Mouse (Mus musculus) MEL (cell line): ENCODE data around the gene 4931414P19Rik. TPM values are rescaled to one million over a fixed set of nuclear protein-coding genes. Genes with fewer than 3 reads are reported as not detected.
A peak's percentile ranks its signal among the peaks of the same experiment; 100 is the strongest.

ENCODE experiments used
- DNase-seq: peaks from one replicate; pipeline ENCODE4 v3.0.0; 2011; ENCODE audit warnings: low read depth, low spot score
- H3K27ac ChIP-seq: 2 replicates; pipeline ENCODE4 v1.5.1; 2012; ENCODE audit warnings: low read depth, mild to moderate bottlenecking, control low read depth, low read length, moderate library complexity; ENCODE audit not compliant: control insufficient read depth
- H3K27me3 ChIP-seq, 2 experiments: fragments of 150-350 bp in 1 of 2; sonication (generic) in 1 of 2; 2 replicates each; pipeline ENCODE4 v1.6.1; 2012; ENCODE audit warnings: low read length in 2 of 2, mild to moderate bottlenecking in 2 of 2, improper control_type of control experiment in 1 of 2, moderate library complexity in 1 of 2; ENCODE audit not compliant: insufficient read depth in 2 of 2, control insufficient read depth in 1 of 2
- H3K36me3 ChIP-seq, 2 experiments: 2 replicates each; pipeline ENCODE4 v1.6.1; 2012 to 2014; ENCODE audit warnings: low read length in 2 of 2, improper control_type of control experiment in 1 of 2, inconsistent platforms in 1 of 2, mild to moderate bottlenecking in 1 of 2; ENCODE audit not compliant: insufficient read depth in 2 of 2, control insufficient read depth in 1 of 2
- H3K4me1 ChIP-seq, 2 experiments: fragments of 150-350 bp in 1 of 2; sonication (generic) in 1 of 2; 2 replicates each; pipeline ENCODE4 v1.6.1; 2012; ENCODE audit warnings: low read length in 2 of 2, improper control_type of control experiment in 1 of 2, mild to moderate bottlenecking in 1 of 2; ENCODE audit not compliant: insufficient read depth in 2 of 2, control insufficient read depth in 1 of 2
- H3K4me3 ChIP-seq, 2 experiments: fragments of 150-350 bp in 1 of 2; sonication (generic) in 1 of 2; 2 replicates each; pipeline ENCODE4 v1.5.1; 2012; ENCODE audit warnings: low read depth in 2 of 2, low read length in 2 of 2, mild to moderate bottlenecking in 2 of 2, moderate library complexity in 2 of 2, control low read depth in 1 of 2, improper control_type of control experiment in 1 of 2; ENCODE audit not compliant: control insufficient read depth in 1 of 2, insufficient read depth in 1 of 2
- H3K79me2 ChIP-seq: 2 replicates; pipeline ENCODE4 v1.6.1; 2012; ENCODE audit warnings: mild to moderate bottlenecking, low read length, moderate library complexity; ENCODE audit not compliant: control insufficient read depth, poor library complexity, insufficient read depth
- H3K9ac ChIP-seq: 2 replicates; pipeline ENCODE4 v1.6.1; 2012; ENCODE audit warnings: low read depth, mild to moderate bottlenecking, control low read depth, low read length, moderate library complexity; ENCODE audit not compliant: control insufficient read depth, poor library complexity, severe bottlenecking
- H3K9me3 ChIP-seq: fragments of 150-350 bp; sonication (generic); replicated peaks from 2 replicates; pipeline ENCODE4 v1.6.1; 2012; ENCODE audit warnings: mild to moderate bottlenecking, low read length, improper control_type of control experiment, moderate library complexity; ENCODE audit not compliant: insufficient read depth
- BHLHE40 ChIP-seq: IDR thresholded peaks from 2 replicates; pipeline ENCODE4 v1.6.1; 2012; ENCODE audit warnings: low read depth, mild to moderate bottlenecking, inconsistent platforms, low read length, improper control_type of control experiment, borderline replicate concordance
- CHD1 ChIP-seq: IDR thresholded peaks from 2 replicates; pipeline ENCODE4 v1.6.1; 2012; ENCODE audit warnings: low read depth, mild to moderate bottlenecking, inconsistent platforms, low read length, improper control_type of control experiment
- CTCF ChIP-seq, 3 experiments: IDR thresholded peaks in 2 of 3; conservative IDR thresholded peaks in 1 of 3; 2 replicates each; pipeline ENCODE4 v1.5.1; 2011 to 2012; ENCODE audit warnings: low read length in 3 of 3, low read depth in 2 of 3, mild to moderate bottlenecking in 2 of 3, improper control_type of control experiment in 1 of 3, inconsistent platforms in 1 of 3, mixed read lengths in 1 of 3, moderate library complexity in 1 of 3; ENCODE audit not compliant: control insufficient read depth in 1 of 3, insufficient read depth in 1 of 3, poor library complexity in 1 of 3, severe bottlenecking in 1 of 3
- E2F4 ChIP-seq: IDR thresholded peaks from 2 replicates; pipeline ENCODE4 v1.6.1; 2011; ENCODE audit warnings: low read depth, low read length, improper control_type of control experiment, borderline replicate concordance
- ELF1 ChIP-seq: IDR thresholded peaks from 2 replicates; pipeline ENCODE4 v1.6.1; 2014; ENCODE audit warnings: low read depth, mild to moderate bottlenecking, inconsistent platforms, low read length, improper control_type of control experiment, moderate library complexity
- ETS1 ChIP-seq: IDR thresholded peaks from 2 replicates; pipeline ENCODE4 v1.6.1; 2012; ENCODE audit warnings: low read depth, mild to moderate bottlenecking, inconsistent platforms, low read length, improper control_type of control experiment, moderate library complexity
- GATA1 ChIP-seq: IDR thresholded peaks from 2 replicates; pipeline ENCODE4 v1.6.1; 2011; ENCODE audit warnings: low read depth, low read length, improper control_type of control experiment
- MAFK ChIP-seq: IDR thresholded peaks from 2 replicates; pipeline ENCODE4 v1.6.1; 2011; ENCODE audit warnings: low read depth, mild to moderate bottlenecking, low read length, improper control_type of control experiment, borderline replicate concordance
- MAX ChIP-seq: IDR thresholded peaks from 2 replicates; pipeline ENCODE4 v1.6.1; 2011; ENCODE audit warnings: low read length, improper control_type of control experiment
- MAZ ChIP-seq: IDR thresholded peaks from 2 replicates; pipeline ENCODE4 v1.6.1; 2012; ENCODE audit warnings: low read depth, mild to moderate bottlenecking, inconsistent platforms, low read length, improper control_type of control experiment
- MEF2A ChIP-seq: IDR thresholded peaks from 2 replicates; pipeline ENCODE4 v1.6.1; 2014; ENCODE audit warnings: low read depth, mild to moderate bottlenecking, inconsistent platforms, low read length, improper control_type of control experiment; ENCODE audit not compliant: poor library complexity, insufficient replicate concordance, severe bottlenecking; ENCODE audit errors: extremely low read depth
- MYB ChIP-seq: IDR thresholded peaks from 2 replicates; pipeline ENCODE4 v1.6.1; 2011; ENCODE audit warnings: mild to moderate bottlenecking, low read depth, low read length, improper control_type of control experiment
- NRF1 ChIP-seq: IDR thresholded peaks from 2 replicates; pipeline ENCODE4 v1.6.1; 2014; ENCODE audit warnings: low read depth, mild to moderate bottlenecking, inconsistent platforms, low read length, improper control_type of control experiment, moderate library complexity; ENCODE audit not compliant: poor library complexity, insufficient read depth, severe bottlenecking
- POLR2A ChIP-seq, 2 experiments: IDR thresholded peaks; 2 replicates each; pipeline ENCODE4 v1.6.1; 2011 to 2012; ENCODE audit warnings: low read length in 2 of 2, mild to moderate bottlenecking in 2 of 2, control low read depth in 1 of 2, improper control_type of control experiment in 1 of 2, low read depth in 1 of 2, moderate library complexity in 1 of 2; ENCODE audit not compliant: control insufficient read depth in 1 of 2, insufficient read depth in 1 of 2, poor library complexity in 1 of 2
- POLR2AphosphoS5 ChIP-seq: IDR thresholded peaks from 2 replicates; pipeline ENCODE4 v1.6.1; 2012; ENCODE audit warnings: low read depth, borderline replicate concordance, mild to moderate bottlenecking, inconsistent platforms, low read length, moderate library complexity, mixed read lengths
- RAD21 ChIP-seq: IDR thresholded peaks from 2 replicates; pipeline ENCODE4 v1.6.1; 2011; ENCODE audit warnings: mild to moderate bottlenecking, low read depth, low read length, improper control_type of control experiment
- SMC3 ChIP-seq: IDR thresholded peaks from 2 replicates; pipeline ENCODE4 v1.6.1; 2011; ENCODE audit warnings: low read depth, low read length, improper control_type of control experiment
- TAL1 ChIP-seq: IDR thresholded peaks from 2 replicates; pipeline ENCODE4 v1.6.1; 2012; ENCODE audit warnings: mild to moderate bottlenecking, inconsistent platforms, low read length, moderate library complexity, mixed read lengths
- TBP ChIP-seq: IDR thresholded peaks from 2 replicates; pipeline ENCODE4 v1.8.0; 2011; ENCODE audit warnings: low read depth, low read length, improper control_type of control experiment
- TCF12 ChIP-seq: IDR thresholded peaks from 2 replicates; pipeline ENCODE4 v1.6.1; 2014; ENCODE audit warnings: low read depth, mild to moderate bottlenecking, inconsistent platforms, low read length, improper control_type of control experiment, moderate library complexity
- USF1 ChIP-seq: IDR thresholded peaks from 2 replicates; pipeline ENCODE4 v1.6.1; 2014; ENCODE audit warnings: low read depth, mild to moderate bottlenecking, inconsistent platforms, low read length, improper control_type of control experiment, moderate library complexity
- ZC3H11A ChIP-seq: IDR thresholded peaks from 2 replicates; pipeline ENCODE4 v1.6.1; 2012; ENCODE audit warnings: low read depth, mild to moderate bottlenecking, inconsistent platforms, low read length, improper control_type of control experiment
- ZKSCAN1 ChIP-seq: IDR thresholded peaks from 2 replicates; pipeline ENCODE4 v1.6.1; 2012; ENCODE audit warnings: low read depth, mild to moderate bottlenecking, inconsistent platforms, low read length, improper control_type of control experiment, moderate library complexity
- ZMIZ1 ChIP-seq: IDR thresholded peaks from 2 replicates; pipeline ENCODE4 v1.6.1; 2012; ENCODE audit warnings: low read depth, mild to moderate bottlenecking, inconsistent platforms, low read length, improper control_type of control experiment, moderate library complexity
- ZNF384 ChIP-seq: IDR thresholded peaks from 2 replicates; pipeline ENCODE4 v1.6.1; 2012; ENCODE audit warnings: low read depth, mild to moderate bottlenecking, inconsistent platforms, low read length, improper control_type of control experiment
- polyA plus RNA-seq, 2 experiments: library from polyadenylated mRNA; stranded (reverse) in 1 of 2; unstranded in 1 of 2; fragments of >175 nt in 1 of 2; fragments of >200 nt in 1 of 2; gene quantifications; 2 replicates each; pipeline versions ENCODE4 v1.2.1 to v1.2.4; 2012; ENCODE audit warnings: low replicate concordance in 2 of 2, low read depth in 1 of 2; ENCODE audit not compliant: insufficient read length in 2 of 2, insufficient read depth in 1 of 2, missing spikeins in 1 of 2
- total RNA-seq: library from RNA; depleted of rRNA; stranded (reverse); fragments of 300-350 nt; gene quantifications from 2 replicates; pipeline ENCODE4 v1.2.3, GENCODE M21; 2012

4931414P19Rik gene
- total and polyA plus RNA-seq, 3 experiments = 1.9 to 4.8 TPM; not detected in 1

GRCm38 (mm10) chr14:54632252-54632651, 26.5 kb upstream of the 4931414P19Rik start:
- no peak for TF ChIP-seq RAD21
- no peak for TF ChIP-seq MYB
- no peak for TF ChIP-seq MEF2A
- no peak for TF ChIP-seq MAZ
- no peak for TF ChIP-seq ZC3H11A
- no peak for TF ChIP-seq POLR2AphosphoS5
- Histone ChIP-seq H3K9ac (no peak overlapping the region), H3K36me3 (peaks cover 0 to 14% of the 10 kb centered on the region in 2 experiments; a peak in 2 of 4 replicates), H3K27me3 (no peaks in the 10 kb centered on the region), H3K4me1 (peaks cover 4 to 21% of the 10 kb centered on the region in 2 experiments), H3K9me3 (no peaks in the 10 kb centered on the region), H3K27ac (no peak overlapping the region), H3K79me2 (no peaks in the 10 kb centered on the region), H3K4me3 (no peak overlapping the region)
- no peak for DNase-seq

DNA sequence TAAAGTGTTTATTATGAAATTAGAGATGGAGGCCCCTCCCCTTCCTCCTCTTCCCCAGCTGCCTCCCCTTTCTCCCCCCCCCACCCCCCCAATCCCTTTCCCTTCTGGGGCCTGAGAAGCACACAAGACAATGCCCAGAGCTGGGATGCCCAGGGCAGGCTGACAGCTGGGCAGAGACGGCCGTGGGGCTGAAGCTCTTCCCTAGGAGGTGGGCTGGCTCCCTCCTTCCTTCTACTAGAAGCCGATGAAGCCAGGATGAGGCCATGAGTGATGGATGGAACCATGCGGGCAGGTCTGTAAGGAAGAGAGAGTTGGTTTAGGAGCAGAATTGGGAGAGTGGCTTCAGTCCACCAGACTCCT, 25.4 kb upstream of the 4931414P19Rik start:
- Histone ChIP-seq H3K27me3 (no peaks in the 10 kb centered on the region), H3K9me3 (no peaks in the 10 kb centered on the region), H3K36me3 (peaks cover 0 to 14% of the 10 kb centered on the region in 2 experiments; a peak in 2 of 4 replicates), H3K4me1 (peaks cover 4 to 21% of the 10 kb centered on the region in 2 experiments), H3K9ac (no peak overlapping the region), H3K79me2 (no peaks in the 10 kb centered on the region), H3K27ac (no peak overlapping the region)
- DNase-seq = no peak
- no peak for TF ChIP-seq MAZ
- TF ChIP-seq SMC3 = no peak
- TF ChIP-seq POLR2A (IDR thresholded peaks at IDR 0.05; ENCODE audit: control insufficient read depth in 1 of 2, insufficient read depth in 1 of 2, low read depth in 1 of 2, low read length in 2 of 2, poor library complexity in 1 of 2) = no peak
- TF ChIP-seq, all 39 proteins: peak for 0
- H3K4me3 ChIP-seq = no peak overlapping the region

- Histone ChIP-seq H3K27me3 (no peaks in the 10 kb centered on the region), H3K4me3 (no peak overlapping the region), H3K79me2 (no peaks in the 10 kb centered on the region), H3K9me3 (no peaks in the 10 kb centered on the region), H3K4me1 (peaks cover 4 to 21% of the 10 kb centered on the region in 2 experiments), H3K36me3 (peaks cover 0 to 14% of the 10 kb centered on the region in 2 experiments; a peak in 2 of 4 replicates), H3K9ac (no peak overlapping the region), H3K27ac (peak overlapping the region; percentile 34)
- peak; percentile 87 for DNase-seq
- TF ChIP-seq E2F4 (no peak), ELF1 (no peak), GATA1 (peak; percentile 67; the same call in 1 of the 2 replicates), NRF1 (no peak), MAX (no peak), ZNF384 (no peak), TBP (no peak), USF1 (no peak), CTCF (IDR thresholded peaks at IDR 0.05 in 2 of 3, conservative IDR thresholded peaks at IDR 0.05 in 1 of 3; ENCODE audit: control insufficient read depth in 1 of 3, insufficient read depth in 1 of 3, low read depth in 2 of 3, low read length in 3 of 3, poor library complexity in 1 of 3, severe bottlenecking in 1 of 3) (no peak), CHD1 (no peak), ZMIZ1 (no peak), POLR2AphosphoS5 (no peak), MAFK (no peak), ZKSCAN1 (no peak), TAL1 (peak; percentile 57), POLR2A (IDR thresholded peaks at IDR 0.05; ENCODE audit: control insufficient read depth in 1 of 2, insufficient read depth in 1 of 2, low read depth in 1 of 2, low read length in 2 of 2, poor library complexity in 1 of 2) (no peak), TCF12 (peak; percentile 79), ETS1 (0 out of 2 replicates have a peak, but pooled peaks have one; percentile 28), SMC3 (no peak; the same call in 1 of the 2 replicates), BHLHE40 (peak; percentile 32; the same call in 1 of the 2 replicates)
Measured at GRCm38 (mm10) chr14:54630583-54631239, 24.9 kb upstream of the 4931414P19Rik start.
